Mouse (Mus musculus): ENCODE measurements around the gene Akap11. TPM values are rescaled to one million over a fixed set of nuclear protein-coding genes. Genes with fewer than 3 reads are reported as not detected.
"Not testable (repeated sequence)": the region's sequence is repeated elsewhere in the genome, so short reads cannot be mapped to it uniquely, and the experiment has no call there.

Gene Akap11
- polyA plus RNA-seq, 2 experiments: 5.4 to 8.2 TPM

DNA sequence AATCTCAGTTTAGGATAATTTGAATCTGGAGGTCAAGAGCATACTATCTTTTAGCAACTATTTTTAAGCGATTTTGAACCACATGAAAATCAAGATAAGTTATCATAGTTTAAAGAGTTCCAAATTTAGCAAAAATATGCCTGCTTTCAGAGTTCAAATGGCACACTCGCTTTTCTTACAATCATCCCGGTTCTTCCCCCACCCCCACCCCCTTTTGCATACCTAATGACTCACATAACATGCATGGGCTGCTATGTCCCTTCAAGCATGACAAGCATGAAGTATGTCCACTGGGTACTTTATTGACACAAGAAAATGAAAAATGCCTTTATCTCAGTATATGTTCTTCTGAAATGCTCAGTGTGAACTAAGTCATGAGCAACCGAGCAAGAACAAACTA, 29.8 kb upstream of the Akap11 start:
- H3K4me2 ChIP-seq (ENCODE audit: low read depth): no peak overlapping the region
- H3K4me1 ChIP-seq (replicated peaks; ENCODE audit: control insufficient read depth in 2 of 2, insufficient read depth in 2 of 2, low read length in 1 of 2): no peaks in the 10 kb centered on the region
- no peak overlapping the region for H3K4me3 ChIP-seq (ENCODE audit: insufficient read depth in 1 of 2, low read depth in 2 of 2, low read length in 2 of 2)
- no peak overlapping the region for H3K9ac ChIP-seq (replicated peaks)
- 57% methylated on average over 4 of the region's 4 CpGs for WGBS (ENCODE audit: insufficient replicate concordance)
- no peaks in the 10 kb centered on the region for H3K36me3 ChIP-seq (replicated peaks; ENCODE audit: control insufficient read depth, insufficient read depth, low read depth)
- no peaks in the 10 kb centered on the region for H3K27me3 ChIP-seq (ENCODE audit: control insufficient read depth, insufficient read depth, low read length)
- no peak for TF ChIP-seq EP300 (IDR thresholded peaks at IDR 0.05; ENCODE audit: low read depth)
- no peak for TF ChIP-seq CTCF (IDR thresholded peaks at IDR 0.05; ENCODE audit: low read depth)
- ATAC-seq (ENCODE audit: insufficient read depth) (no peak), DNase-seq (ENCODE audit: low read depth in 3 of 3, low spot score in 3 of 3) (no peak)
- no peaks in the 10 kb centered on the region for H3K9me3 ChIP-seq (ENCODE audit: control insufficient read depth, low read length)
- H3K27ac ChIP-seq: no peak overlapping the region

DNA sequence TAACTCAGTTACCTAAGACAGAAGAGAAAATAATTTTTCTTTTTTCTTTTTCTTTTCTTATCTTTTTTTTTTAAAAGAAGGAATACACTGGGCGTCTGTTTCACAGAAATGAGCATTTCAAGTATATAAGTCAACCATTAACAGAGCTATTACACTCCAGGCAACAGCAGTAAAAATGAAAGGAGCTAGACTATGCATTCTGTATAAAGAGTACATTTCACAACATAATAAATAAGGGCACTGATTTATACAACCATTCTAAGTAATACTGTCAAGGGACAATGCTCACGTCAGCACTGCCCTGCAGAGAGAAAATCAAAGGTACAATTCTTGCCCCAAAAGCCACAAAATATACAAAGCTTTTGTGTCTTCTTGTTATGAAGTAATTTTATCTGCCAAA, 27.7 kb upstream of the Akap11 start:
- TF ChIP-seq EP300 (IDR thresholded peaks at IDR 0.05; ENCODE audit: low read depth) (no peak), CTCF (IDR thresholded peaks at IDR 0.05; ENCODE audit: low read depth) (no peak)
- Histone ChIP-seq H3K9ac (replicated peaks) (no peak overlapping the region), H3K27me3 (ENCODE audit: control insufficient read depth, insufficient read depth, low read length) (no peaks in the 10 kb centered on the region), H3K4me2 (ENCODE audit: low read depth) (no peak overlapping the region), H3K36me3 (replicated peaks; ENCODE audit: control insufficient read depth, insufficient read depth, low read depth) (no peaks in the 10 kb centered on the region), H3K27ac (no peak overlapping the region), H3K4me3 (ENCODE audit: insufficient read depth in 1 of 2, low read depth in 2 of 2, low read length in 2 of 2) (no peak overlapping the region), H3K4me1 (replicated peaks; ENCODE audit: control insufficient read depth in 2 of 2, insufficient read depth in 2 of 2, low read length in 1 of 2) (no peaks in the 10 kb centered on the region), H3K9me3 (ENCODE audit: control insufficient read depth, low read length) (no peaks in the 10 kb centered on the region)
- DNase-seq (ENCODE audit: low read depth in 3 of 3, low spot score in 3 of 3): no peak
- 60% methylated on average over 2 of the region's 2 CpGs for WGBS (ENCODE audit: insufficient replicate concordance)
- no peak for ATAC-seq (ENCODE audit: insufficient read depth)

DNA sequence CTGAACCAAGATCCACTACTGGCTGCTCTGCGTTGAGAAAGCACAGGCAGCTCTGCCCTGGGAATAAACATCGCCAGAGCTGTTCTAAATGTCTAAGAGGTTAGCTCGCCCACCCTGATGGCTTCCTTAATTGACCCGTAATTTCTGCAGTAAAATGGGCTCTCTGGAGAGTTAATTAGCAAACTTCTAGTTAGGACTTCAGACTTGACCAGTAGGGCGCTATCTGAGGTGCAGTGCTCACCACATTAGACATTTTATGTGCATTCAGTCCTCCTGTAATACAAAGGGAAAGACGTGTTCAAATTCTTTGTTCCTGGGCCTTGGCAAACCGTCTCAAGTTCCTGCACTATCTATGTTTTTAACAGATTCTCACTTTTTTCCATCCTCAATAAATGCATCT, 26.6 kb upstream of the Akap11 start:
- no peak overlapping the region for H3K9ac ChIP-seq (replicated peaks)
- H3K4me2 ChIP-seq (ENCODE audit: low read depth): no peak overlapping the region
- no peak overlapping the region for H3K27ac ChIP-seq
- no peak for TF ChIP-seq EP300 (IDR thresholded peaks at IDR 0.05; ENCODE audit: low read depth)
- TF ChIP-seq CTCF (IDR thresholded peaks at IDR 0.05; ENCODE audit: low read depth): no peak
- DNase-seq (ENCODE audit: low read depth in 3 of 3, low spot score in 3 of 3): no peak
- 66% methylated on average over 7 of the region's 7 CpGs for WGBS (ENCODE audit: insufficient replicate concordance)
- no peaks in the 10 kb centered on the region for H3K36me3 ChIP-seq (replicated peaks; ENCODE audit: control insufficient read depth, insufficient read depth, low read depth)
- no peaks in the 10 kb centered on the region for H3K4me1 ChIP-seq (replicated peaks; ENCODE audit: control insufficient read depth in 2 of 2, insufficient read depth in 2 of 2, low read length in 1 of 2)
- no peaks in the 10 kb centered on the region for H3K9me3 ChIP-seq (ENCODE audit: control insufficient read depth, low read length)
- no peak overlapping the region for H3K4me3 ChIP-seq (ENCODE audit: insufficient read depth in 1 of 2, low read depth in 2 of 2, low read length in 2 of 2)
- H3K27me3 ChIP-seq (ENCODE audit: control insufficient read depth, insufficient read depth, low read length): no peaks in the 10 kb centered on the region
- no peak for ATAC-seq (ENCODE audit: insufficient read depth)

DNA sequence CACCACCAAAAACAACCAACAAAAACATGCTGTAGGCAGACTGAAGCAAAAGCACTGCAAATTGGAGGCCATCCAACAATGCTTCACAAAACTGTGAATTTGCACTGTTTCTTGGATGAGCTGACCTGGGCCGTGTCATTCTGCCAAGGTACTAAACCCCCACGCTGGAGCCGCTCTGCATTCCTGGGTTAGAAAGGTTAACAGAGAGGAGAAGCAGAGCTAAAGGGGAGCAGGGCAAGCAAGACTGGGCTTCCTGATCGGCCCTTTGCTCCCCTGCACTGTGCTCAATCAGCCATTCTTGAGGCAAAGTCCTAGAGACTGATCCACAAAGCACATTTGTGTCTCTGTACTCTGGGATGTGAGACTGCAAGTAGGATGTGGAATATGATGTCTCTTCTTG, 25.5 kb upstream of the Akap11 start:
- Histone ChIP-seq H3K4me2 (ENCODE audit: low read depth) (no peak overlapping the region), H3K27me3 (ENCODE audit: control insufficient read depth, insufficient read depth, low read length) (no peaks in the 10 kb centered on the region), H3K9ac (replicated peaks) (no peak overlapping the region), H3K4me3 (ENCODE audit: insufficient read depth in 1 of 2, low read depth in 2 of 2, low read length in 2 of 2) (no peak overlapping the region), H3K9me3 (ENCODE audit: control insufficient read depth, low read length) (no peaks in the 10 kb centered on the region), H3K36me3 (replicated peaks; ENCODE audit: control insufficient read depth, insufficient read depth, low read depth) (no peaks in the 10 kb centered on the region), H3K27ac (no peak overlapping the region), H3K4me1 (replicated peaks; ENCODE audit: control insufficient read depth in 2 of 2, insufficient read depth in 2 of 2, low read length in 1 of 2) (no peaks in the 10 kb centered on the region)
- TF ChIP-seq EP300 (IDR thresholded peaks at IDR 0.05; ENCODE audit: low read depth) (no peak), CTCF (IDR thresholded peaks at IDR 0.05; ENCODE audit: low read depth) (no peak)
- DNase-seq (ENCODE audit: low read depth in 3 of 3, low spot score in 3 of 3) (no peak), ATAC-seq (ENCODE audit: insufficient read depth) (no peak)
- WGBS (ENCODE audit: insufficient replicate concordance): 61% methylated on average over 4 of the region's 4 CpGs

DNA sequence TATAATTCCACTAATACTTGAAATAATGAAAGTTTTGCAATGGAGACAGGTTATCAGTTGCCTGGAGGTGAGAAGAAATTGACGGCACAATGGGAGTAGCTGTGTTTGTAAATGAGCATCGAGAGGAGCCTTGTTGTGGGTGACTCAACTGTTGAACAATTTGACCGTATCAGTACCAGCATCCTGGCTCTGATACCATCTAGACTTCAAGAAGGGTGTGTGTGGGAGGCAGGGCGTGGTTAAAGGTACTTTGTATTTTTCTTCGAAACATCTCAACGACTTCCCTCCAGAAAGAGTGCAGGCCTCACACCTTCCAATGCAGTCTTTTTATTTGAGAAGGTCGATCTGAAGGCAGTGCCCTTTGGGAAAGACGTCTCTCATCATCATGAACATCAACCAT, 22.4 kb upstream of the Akap11 start:
- 63% methylated on average over 8 of the region's 8 CpGs for WGBS (ENCODE audit: insufficient replicate concordance)
- Histone ChIP-seq H3K4me1 (replicated peaks; ENCODE audit: control insufficient read depth in 2 of 2, insufficient read depth in 2 of 2, low read length in 1 of 2) (no peaks in the 10 kb centered on the region), H3K36me3 (replicated peaks; ENCODE audit: control insufficient read depth, insufficient read depth, low read depth) (no peaks in the 10 kb centered on the region), H3K27me3 (ENCODE audit: control insufficient read depth, insufficient read depth, low read length) (no peaks in the 10 kb centered on the region), H3K27ac (no peak overlapping the region), H3K9ac (replicated peaks) (no peak overlapping the region), H3K9me3 (ENCODE audit: control insufficient read depth, low read length) (no peaks in the 10 kb centered on the region), H3K4me3 (ENCODE audit: insufficient read depth in 1 of 2, low read depth in 2 of 2, low read length in 2 of 2) (no peak overlapping the region), H3K4me2 (ENCODE audit: low read depth) (no peak overlapping the region)
- ATAC-seq (ENCODE audit: insufficient read depth) (no peak), DNase-seq (ENCODE audit: low read depth in 3 of 3, low spot score in 3 of 3) (no peak)
- TF ChIP-seq EP300 (IDR thresholded peaks at IDR 0.05; ENCODE audit: low read depth) (no peak), CTCF (IDR thresholded peaks at IDR 0.05; ENCODE audit: low read depth) (no peak)

DNA sequence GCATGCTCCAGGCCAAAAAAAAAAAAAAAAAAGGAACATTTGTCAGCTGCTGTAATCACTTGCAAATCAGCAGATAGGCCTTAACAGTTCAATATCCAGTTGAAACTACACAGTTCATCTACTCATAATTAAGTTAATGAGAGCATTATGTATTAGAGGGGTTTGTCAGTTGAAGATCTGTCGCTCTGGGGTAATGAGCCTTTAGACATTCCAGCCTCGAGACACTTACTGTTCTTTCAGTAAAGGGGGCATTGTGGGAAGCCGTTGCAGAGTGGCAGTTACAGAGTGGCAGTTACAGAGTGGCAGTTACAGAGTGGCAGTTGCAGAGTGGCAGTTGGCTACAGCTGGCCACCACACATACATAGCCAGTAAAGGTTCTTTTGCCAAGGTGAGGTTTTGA, 18.2 kb upstream of the Akap11 start:
- not testable (repeated sequence) for H3K4me1 ChIP-seq (replicated peaks; ENCODE audit: control insufficient read depth in 2 of 2, insufficient read depth in 2 of 2, low read length in 1 of 2); H3K36me3 ChIP-seq (replicated peaks; ENCODE audit: control insufficient read depth, insufficient read depth, low read depth); H3K27ac ChIP-seq; ATAC-seq (ENCODE audit: insufficient read depth); H3K4me3 ChIP-seq (ENCODE audit: insufficient read depth in 1 of 2, low read depth in 2 of 2, low read length in 2 of 2); H3K9ac ChIP-seq (replicated peaks); H3K9me3 ChIP-seq (ENCODE audit: control insufficient read depth, low read length); DNase-seq (ENCODE audit: low read depth in 3 of 3, low spot score in 3 of 3); H3K27me3 ChIP-seq (ENCODE audit: control insufficient read depth, insufficient read depth, low read length); H3K4me2 ChIP-seq (ENCODE audit: low read depth)
- WGBS (ENCODE audit: insufficient replicate concordance): 70% methylated on average over 3 of the region's 3 CpGs

Measured in liver, embryonic 14.5 days (tissue).